In the genomic region with DNA sequence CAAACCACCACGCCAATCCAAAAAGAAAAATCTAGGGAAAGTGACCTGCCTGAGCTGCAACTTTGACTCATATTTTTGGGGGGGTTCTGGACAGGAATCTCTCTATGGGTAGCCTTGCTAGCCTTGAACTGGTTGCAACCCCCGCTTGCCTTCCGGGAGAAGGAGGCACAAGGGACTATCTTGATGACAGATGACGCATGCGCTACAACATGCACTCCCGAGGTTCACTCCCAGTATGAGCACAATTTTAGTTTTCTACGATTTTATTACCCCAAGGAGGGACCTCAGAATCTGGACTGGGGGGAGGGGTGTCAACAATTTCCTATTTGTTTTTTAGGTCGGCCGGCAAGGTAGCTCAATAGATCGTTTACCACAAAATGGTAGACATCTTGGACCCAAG, we compare ENCODE assay signal across 7 mouse cellular contexts. TPM values are rescaled to one million over a fixed set of nuclear protein-coding genes. Genes with fewer than 3 reads are reported as not detected.
DNase-seq lines count a peak whose midpoint lies in the region; ATAC-seq and TF ChIP-seq lines count a peak whose summit lies in the region.

No protein-coding gene starts in this region.

- TF ChIP-seq CTCF in lung, postnatal 0 days (IDR thresholded peaks at IDR 0.05): no peak

- no peak for TF ChIP-seq EP300 in lung, postnatal 0 days (IDR thresholded peaks at IDR 0.05)

- WGBS in lung, postnatal 0 days: 25% methylated on average over 10 of the region's 10 CpGs
- WGBS in hindbrain, embryonic 10.5 days: 51% methylated on average over 10 of the region's 10 CpGs

- no peaks in the 10 kb centered on the region for H3K27me3 ChIP-seq in lung, postnatal 0 days (replicated peaks; ENCODE audit: insufficient read depth, low read length)
- H3K27me3 ChIP-seq in hindbrain, embryonic 10.5 days (ENCODE audit: insufficient read depth, poor library complexity, severe bottlenecking): no peaks in the 10 kb centered on the region

- peak overlapping the region; percentile 68 for H3K4me2 ChIP-seq in lung, postnatal 0 days (replicated peaks; ENCODE audit: low read depth, low read length)

- peak overlapping the region; percentile 66; the same call in 1 of the 2 replicates for H3K9ac ChIP-seq in lung, postnatal 0 days (replicated peaks; ENCODE audit: low read depth)

- H3K36me3 ChIP-seq in lung, postnatal 0 days (ENCODE audit: insufficient read depth, low read length): peaks cover 9% of the 10 kb centered on the region; the same call in 1 of the 2 replicates
- H3K36me3 ChIP-seq in hindbrain, embryonic 10.5 days: peaks cover 40% of the 10 kb centered on the region

- no peak for ATAC-seq in lung, postnatal 0 days
- ATAC-seq in megakaryocyte progenitor cell, adult 5-6 weeks (replicated peaks; ENCODE audit: poor library complexity): 0 out of 2 replicates have a peak, but pooled peaks have one; percentile 19

- intact Hi-C loops in left cerebral cortex, postnatal 4 days (cut with DNase I): no loop called here

- H3K4me3 ChIP-seq in lung, postnatal 0 days (ENCODE audit: low read depth, low read length): peak overlapping the region; percentile 61
- peak overlapping the region; percentile 93 for H3K4me3 ChIP-seq in hindbrain, embryonic 10.5 days

- peak overlapping the region; percentile 94 for H3K27ac ChIP-seq in lung, postnatal 0 days (ENCODE audit: low read length)
- H3K27ac ChIP-seq in hindbrain, embryonic 10.5 days: peak overlapping the region; percentile 96

- H3K4me1 ChIP-seq in lung, postnatal 0 days (ENCODE audit: insufficient read depth, low read depth, low read length): no peaks in the 10 kb centered on the region; the same call in 1 of the 2 replicates
- peaks cover 14% of the 10 kb centered on the region for H3K4me1 ChIP-seq in hindbrain, embryonic 10.5 days (replicated peaks)

- peak; percentile 15 for DNase-seq in lung, postnatal 0 days (ENCODE audit: low spot score)
- no peak for DNase-seq in lung, adult 18-20 months
- peak; percentile 32 for DNase-seq in brain, adult 2 months (ENCODE audit: low read depth, low spot score)
- peak; percentile 7 for DNase-seq in hindbrain, embryonic 10.5 days (ENCODE audit: low spot score)
- no peak for DNase-seq in left cerebral cortex, postnatal 4 days
- DNase-seq in ovary, postnatal 10 days (ENCODE audit: low spot score): no peak

- no peaks in the 10 kb centered on the region for H3K9me3 ChIP-seq in lung, postnatal 0 days (ENCODE audit: low read length)
- no peaks in the 10 kb centered on the region for H3K9me3 ChIP-seq in hindbrain, embryonic 10.5 days

RNA-seq across cellular contexts. Expression of gene Chchd2, which starts 1.0 kb away (rescaled TPM):
- 623 and 686 TPM in 2 replicates for polyA plus RNA-seq in lung, postnatal 0 days (2015; fragmentation: Nextera tagmentation; extraction: Ambion mirVana)
- polyA plus RNA-seq in hindbrain, embryonic 10.5 days (2016; fragmentation: Nextera tagmentation; extraction: Ambion mirVana): 1,092 and 1,098 TPM in 2 replicates
- 404 and 447 TPM in 2 replicates for total RNA-seq in megakaryocyte progenitor cell, adult 5-6 weeks (2015)
- total RNA-seq in megakaryocyte progenitor cell, adult 5-6 weeks (2017): 176 and 233 TPM in 2 replicates
- 100 to 1,000 TPM; 310 to 317 TPM for total RNA-seq in left cerebral cortex, postnatal 4 days (2021)

RNA-seq across cellular contexts. Expression of gene Zbed5, which starts 9.3 kb away (rescaled TPM):
- 2.3 and 2.7 TPM in 2 replicates for polyA plus RNA-seq in lung, postnatal 0 days (2015; fragmentation: Nextera tagmentation; extraction: Ambion mirVana)
- 6.2 and 6.7 TPM in 2 replicates for polyA plus RNA-seq in hindbrain, embryonic 10.5 days (2016; fragmentation: Nextera tagmentation; extraction: Ambion mirVana)
- 3.2 and 4.2 TPM in 2 replicates for total RNA-seq in megakaryocyte progenitor cell, adult 5-6 weeks (2015)
- 2.4 and 2.8 TPM in 2 replicates for total RNA-seq in megakaryocyte progenitor cell, adult 5-6 weeks (2017)
- 10 to 100 TPM in 1 of 2 experiments, 1 to 10 TPM in 1; 9.5 to 10.8 TPM for total RNA-seq in left cerebral cortex, postnatal 4 days (2021)

RNA-seq across cellular contexts. Expression of gene Phkg1, which starts 12.1 kb away (rescaled TPM):
- 0.08 and 0.10 TPM in 2 replicates for polyA plus RNA-seq in lung, postnatal 0 days (2015; fragmentation: Nextera tagmentation; extraction: Ambion mirVana)
- 0.10 and 0.26 TPM in 2 replicates for polyA plus RNA-seq in hindbrain, embryonic 10.5 days (2016; fragmentation: Nextera tagmentation; extraction: Ambion mirVana)
- 0.12 TPM in 1 of 2 replicates, not detected in the other for total RNA-seq in megakaryocyte progenitor cell, adult 5-6 weeks (2015)
- 0.14 and 0.33 TPM in 2 replicates for total RNA-seq in megakaryocyte progenitor cell, adult 5-6 weeks (2017)
- total RNA-seq in left cerebral cortex, postnatal 4 days (2021): 1 to 10 TPM; 2.5 to 3.4 TPM

RNA-seq across cellular contexts. Expression of gene Nupr1l, which starts 22.1 kb away (rescaled TPM):
- polyA plus RNA-seq in lung, postnatal 0 days (2015; fragmentation: Nextera tagmentation; extraction: Ambion mirVana): 5.5 and 6.2 TPM in 2 replicates
- 3.5 and 4.3 TPM in 2 replicates for polyA plus RNA-seq in hindbrain, embryonic 10.5 days (2016; fragmentation: Nextera tagmentation; extraction: Ambion mirVana)
- total RNA-seq in megakaryocyte progenitor cell, adult 5-6 weeks (2015): 1.3 TPM in 1 of 2 replicates, not detected in the other
- total RNA-seq in megakaryocyte progenitor cell, adult 5-6 weeks (2017): 0.29 and 0.84 TPM in 2 replicates
- 1 to 10 TPM; 2.4 to 3.6 TPM for total RNA-seq in left cerebral cortex, postnatal 4 days (2021)

RNA-seq across cellular contexts. Expression of gene Sumf2, which starts 39.5 kb away (rescaled TPM):
- 25.5 and 30.9 TPM in 2 replicates for polyA plus RNA-seq in lung, postnatal 0 days (2015; fragmentation: Nextera tagmentation; extraction: Ambion mirVana)
- polyA plus RNA-seq in hindbrain, embryonic 10.5 days (2016; fragmentation: Nextera tagmentation; extraction: Ambion mirVana): 46.6 and 47.5 TPM in 2 replicates
- total RNA-seq in megakaryocyte progenitor cell, adult 5-6 weeks (2015): 6.2 and 7.6 TPM in 2 replicates
- 18.5 and 25.8 TPM in 2 replicates for total RNA-seq in megakaryocyte progenitor cell, adult 5-6 weeks (2017)
- total RNA-seq in left cerebral cortex, postnatal 4 days (2021): 10 to 100 TPM; 19.7 to 20.9 TPM

Comparison
In these comparisons a context has a peak if more than half of its experiments do, and no peak if none do; other contexts are left out.
1. DNase-seq: peak in lung, postnatal 0 days (single experiment), brain, adult 2 months (single experiment) and hindbrain, embryonic 10.5 days (single experiment); none in lung, adult 18-20 months (0 of 2), left cerebral cortex, postnatal 4 days (single experiment) and ovary, postnatal 10 days (single experiment).